Mouse (Mus musculus) layer of hippocampus, postnatal 14 days (tissue): ENCODE results near the gene Gm45140. TPM values are rescaled to one million over a fixed set of nuclear protein-coding genes. Genes with fewer than 3 reads are reported as not detected.

ENCODE experiments used
- DNase-seq, 2 experiments: peaks; one replicate each; pipeline ENCODE4 v3.0.0; 2021 to 2022; ENCODE audit warnings: low spot score in 2 of 2, mixed read lengths in 1 of 2
- total RNA-seq, 2 experiments: library from RNA; stranded (reverse); gene quantifications; 2 replicates each; pipeline ENCODE4 v1.2.3; 2021

The Gm45140 gene
- total RNA-seq, 2 experiments from 2014 or later, result 2.0 to 3.0 TPM

DNA sequence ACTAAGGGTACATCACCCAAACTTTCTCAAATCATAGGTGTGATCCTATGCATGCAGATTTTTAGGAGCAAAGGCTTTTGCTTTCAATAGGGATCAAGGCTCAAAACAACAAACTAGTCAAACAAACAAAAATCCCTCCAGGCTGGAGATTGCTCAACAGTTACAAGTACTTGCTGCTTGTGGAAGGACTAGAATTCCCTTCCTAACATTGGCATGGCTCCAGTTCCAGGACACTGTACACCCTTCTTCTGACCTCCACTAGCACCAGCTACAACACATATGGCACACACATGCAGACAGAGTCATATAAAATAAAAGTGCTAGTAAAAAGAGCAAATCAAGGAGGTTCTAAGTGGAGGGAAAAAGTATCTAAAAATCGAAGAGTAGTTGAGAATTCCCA, 11.2 kb upstream of the Gm45140 start:
- DNase-seq, result no peak

DNA sequence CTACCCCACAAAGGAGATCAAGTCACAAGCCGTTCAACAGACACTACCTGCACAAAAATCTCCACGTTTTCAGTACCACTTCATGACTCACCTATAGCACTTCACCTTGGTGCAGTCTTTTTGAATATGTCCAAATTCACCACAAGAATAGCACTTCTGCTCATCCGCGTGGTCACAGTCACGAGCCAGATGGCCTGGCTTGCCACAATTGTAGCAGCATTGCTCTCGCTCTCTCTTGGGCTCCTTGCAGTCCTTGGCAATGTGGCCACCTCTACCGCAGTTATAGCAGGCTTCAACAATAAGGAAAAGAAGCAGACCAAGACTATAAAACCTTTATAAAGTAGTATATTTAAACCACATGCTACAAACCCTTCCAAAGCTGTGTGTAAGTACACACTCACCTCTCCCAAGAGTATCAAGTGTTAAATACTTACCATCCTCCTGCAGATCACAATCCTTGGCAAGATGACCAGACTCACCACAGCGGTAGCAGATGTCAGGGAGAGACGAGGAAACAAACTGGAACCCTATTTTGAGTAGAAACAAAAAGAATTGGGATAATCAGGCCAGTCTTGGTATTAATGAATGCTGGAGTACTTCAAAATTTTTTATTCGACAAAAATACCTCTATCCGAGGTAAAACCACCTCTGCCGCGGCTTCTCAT, 9.6 kb upstream of the Gm45140 start:
- no peak for DNase-seq

DNA sequence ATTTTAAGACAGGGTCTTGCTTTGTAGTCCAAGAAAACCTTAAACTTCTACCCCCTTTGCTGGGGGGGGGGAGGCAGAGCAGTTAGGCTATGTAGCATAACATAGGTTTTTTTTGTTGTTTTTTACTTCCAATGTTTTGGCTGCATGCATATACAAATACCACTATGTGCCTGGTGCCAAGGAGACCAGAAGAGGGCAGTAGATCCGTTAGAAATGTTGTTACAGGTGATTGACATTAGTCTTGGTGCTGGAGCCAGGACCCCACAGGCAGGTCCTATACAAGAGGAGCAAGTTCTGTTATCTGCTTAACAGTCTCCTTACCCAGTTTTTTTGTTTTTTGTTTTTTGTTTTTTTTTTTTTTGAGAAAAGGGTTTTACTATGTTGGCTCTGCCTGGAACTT, 6.7 kb upstream of the Gm45140 start:
- no peak for DNase-seq

- DNase-seq, result no peak
Measured at GRCm38 (mm10) chr6:87841635-87842034, 6.0 kb upstream of the Gm45140 start.

DNA sequence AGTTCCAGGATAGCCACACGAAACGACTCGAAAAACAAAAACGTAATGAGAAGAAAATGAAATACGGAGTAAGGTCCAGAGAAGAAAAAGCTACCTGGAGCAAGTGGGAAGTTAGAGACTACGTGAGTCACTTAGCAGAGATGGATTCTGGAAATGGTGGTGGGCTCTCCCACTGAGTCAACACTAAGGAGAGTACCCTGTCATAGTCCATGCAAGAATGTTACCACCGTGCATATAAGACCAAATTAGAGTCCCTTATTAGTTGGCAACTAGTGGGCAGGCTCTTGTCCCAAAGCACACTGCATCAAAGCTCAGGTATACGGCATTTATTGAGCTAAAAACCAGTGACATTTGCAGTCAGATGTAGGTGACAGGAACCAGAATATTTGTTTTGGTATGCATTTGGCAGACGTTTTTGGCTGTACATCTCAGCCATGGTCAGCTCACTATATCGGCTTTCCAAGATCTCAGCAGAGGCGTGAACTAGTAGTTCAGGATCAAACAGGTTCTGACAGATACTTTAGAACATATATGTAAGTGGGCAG, 4.3 kb upstream of the Gm45140 start:
- no peak for DNase-seq

DNA sequence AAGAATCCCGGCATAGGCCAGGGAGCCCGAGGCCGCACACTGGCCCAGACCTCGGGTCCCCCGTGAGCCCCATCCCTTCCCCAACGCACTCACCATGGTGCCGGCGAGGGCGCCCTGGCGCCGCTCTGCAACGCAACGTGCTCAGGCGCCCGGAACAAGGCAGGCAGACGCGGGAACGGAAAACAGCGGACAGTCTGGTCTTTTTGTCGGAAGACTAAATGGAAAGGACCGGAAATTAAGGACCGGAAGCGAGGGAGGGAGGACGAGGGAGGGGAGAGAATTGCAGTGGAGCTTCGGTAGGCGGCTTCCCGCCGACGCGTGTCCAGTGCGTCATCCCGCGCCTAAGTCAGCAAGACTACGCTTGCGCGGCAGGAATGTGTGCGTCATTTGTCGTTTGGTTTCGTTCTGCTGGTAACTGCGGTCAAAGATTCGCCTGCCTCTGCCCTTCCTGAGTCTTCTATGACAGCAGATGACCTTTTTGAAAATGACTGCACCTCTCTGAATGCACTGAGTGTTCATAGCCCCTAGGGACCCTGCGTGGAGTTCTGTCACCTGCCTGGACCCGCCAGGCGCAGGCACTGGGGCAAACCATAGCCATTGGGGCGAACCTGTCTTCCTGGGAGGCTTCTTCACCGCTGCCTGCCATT, 3.1 kb upstream of the Gm45140 start, which contains the start of gene Isy1:
Isy1 (minus strand) TSS at position 248 of the 647 bp plus-strand sequence.
- peak; percentile 92 to 97 for DNase-seq

DNA sequence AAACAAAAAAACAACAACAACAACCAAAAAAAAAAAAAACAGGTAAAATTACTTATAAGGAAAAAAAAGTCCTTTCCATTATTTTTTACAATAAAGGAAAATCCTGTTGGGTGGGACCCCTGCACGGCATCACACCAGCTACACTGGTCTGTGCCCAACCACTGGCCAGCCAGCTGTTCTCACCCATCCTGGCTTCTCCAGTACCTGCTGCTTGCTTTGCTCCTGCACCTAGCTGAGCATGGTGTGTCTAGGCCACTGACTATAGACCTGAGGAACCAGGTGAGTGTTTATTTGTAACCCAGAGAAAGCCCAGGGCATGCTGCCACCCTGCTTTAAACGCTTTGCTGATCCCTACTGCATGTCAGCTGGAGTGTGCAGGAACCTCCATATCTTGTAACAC, 15.2 kb downstream of the Gm45140 start:
- DNase-seq, result no peak

DNA sequence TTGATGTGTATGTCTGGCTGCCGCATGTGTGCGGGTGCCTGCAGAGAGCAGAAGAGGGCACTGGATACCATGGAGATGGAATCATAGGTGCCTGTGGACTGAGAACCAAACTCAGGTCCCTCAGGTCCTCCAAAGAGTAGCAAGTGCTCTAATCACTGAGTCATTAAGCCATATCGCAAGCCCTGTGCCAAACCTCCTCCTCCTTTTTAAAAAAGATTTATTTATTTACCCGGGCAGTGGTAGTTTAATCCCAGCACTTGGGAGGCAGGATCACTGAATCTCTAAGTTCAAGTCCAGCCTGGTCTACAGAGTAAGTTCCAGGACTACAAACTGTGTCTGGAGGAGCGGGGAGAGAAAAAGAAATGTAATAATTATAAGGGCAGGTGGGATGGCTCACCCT, 21.1 kb downstream of the Gm45140 start:
- DNase-seq, result no peak

DNA sequence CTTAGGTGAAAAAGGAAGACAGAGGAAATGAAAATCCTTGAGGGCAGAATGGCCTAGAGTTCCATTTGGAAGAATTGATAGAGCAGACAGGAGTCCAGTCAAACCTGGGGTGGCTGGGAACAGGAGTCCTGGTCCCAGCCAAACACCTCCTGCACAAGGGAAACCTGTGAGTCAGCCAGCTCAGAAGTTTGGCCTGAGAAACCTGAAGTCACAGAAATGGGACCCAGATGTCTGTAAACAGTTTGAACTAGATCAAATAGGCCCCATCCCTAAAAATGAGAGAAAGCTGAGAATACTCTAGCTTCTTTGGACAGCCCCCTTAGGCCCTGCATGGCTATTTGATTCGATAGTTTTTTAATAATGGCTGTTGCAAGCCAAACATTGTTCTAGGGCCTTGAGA, 22.9 kb downstream of the Gm45140 start:
- DNase-seq, result no peak

DNA sequence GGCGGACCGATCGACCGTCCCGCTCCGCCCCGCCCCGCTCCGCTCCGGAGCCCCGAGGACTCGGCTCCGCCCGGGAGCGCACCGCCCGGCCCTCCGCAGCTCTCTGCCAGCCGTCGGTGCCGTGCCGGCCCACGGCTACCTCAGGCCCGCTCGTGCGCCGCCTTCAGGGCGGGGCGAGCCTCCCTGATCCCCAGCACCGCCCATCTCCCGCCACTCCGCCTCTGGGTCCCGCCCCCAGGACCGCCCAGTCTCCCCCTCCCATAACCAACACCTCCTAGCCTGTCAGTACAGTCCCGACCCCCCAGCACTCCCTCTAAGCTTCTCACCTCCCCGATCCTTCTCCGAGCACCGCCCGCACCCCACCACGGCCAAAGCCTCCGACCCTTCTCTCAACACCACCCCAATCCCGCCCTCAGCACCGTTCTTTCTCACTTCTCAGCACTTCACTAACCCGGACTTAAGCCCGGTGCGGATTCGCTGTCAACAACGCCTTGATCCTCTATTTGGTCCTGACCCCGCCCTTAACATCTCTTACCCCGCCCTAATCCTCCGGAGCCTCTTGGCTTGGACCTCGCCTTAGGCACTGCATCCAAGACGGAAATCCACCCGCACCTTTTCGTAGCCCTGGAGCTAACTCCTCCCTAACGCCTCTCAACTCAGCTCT, 23.8 kb downstream of the Gm45140 start, which contains the start of gene Rab43:
Rab43 (minus strand) TSS at position 490 of the 664 bp plus-strand sequence.
- peak; percentile 84 to 92 for DNase-seq

- peak; percentile 18 to 32 for DNase-seq
Measured at GRCm38 (mm10) chr6:87810713-87811669, 24.6 kb downstream of the Gm45140 start.

- DNase-seq, result no peak
Measured at GRCm38 (mm10) chr6:87810311-87810710, 25.3 kb downstream of the Gm45140 start.

- no peak for DNase-seq
Measured at GRCm38 (mm10) chr6:87809651-87810161, 25.9 kb downstream of the Gm45140 start.

GRCm38 (mm10) chr6:87809144-87809543, 26.5 kb downstream of the Gm45140 start:
- no peak for DNase-seq

GRCm38 (mm10) chr6:87808521-87808920, 27.1 kb downstream of the Gm45140 start:
- no peak for DNase-seq

- no peak for DNase-seq
Measured at GRCm38 (mm10) chr6:87807735-87808440, 27.7 kb downstream of the Gm45140 start.

GRCm38 (mm10) chr6:87806857-87807256, 28.7 kb downstream of the Gm45140 start:
- DNase-seq, result no peak

GRCm38 (mm10) chr6:87806028-87806427, 29.6 kb downstream of the Gm45140 start:
- no peak for DNase-seq

GRCm38 (mm10) chr6:87805448-87805847, 30.1 kb downstream of the Gm45140 start:
- DNase-seq, result no peak

GRCm38 (mm10) chr6:87804886-87805285, 30.7 kb downstream of the Gm45140 start:
- DNase-seq, result no peak
